Mouse (Mus musculus) cerebellum, postnatal 10 days (tissue): ENCODE data around the gene Gtf2h4.

ENCODE experiments used
- DNase-seq, 2 experiments: peaks; one replicate each; pipeline ENCODE4 v3.0.0; 2021; ENCODE audit warnings: mixed read lengths in 2 of 2

Gene Gtf2h4

DNA sequence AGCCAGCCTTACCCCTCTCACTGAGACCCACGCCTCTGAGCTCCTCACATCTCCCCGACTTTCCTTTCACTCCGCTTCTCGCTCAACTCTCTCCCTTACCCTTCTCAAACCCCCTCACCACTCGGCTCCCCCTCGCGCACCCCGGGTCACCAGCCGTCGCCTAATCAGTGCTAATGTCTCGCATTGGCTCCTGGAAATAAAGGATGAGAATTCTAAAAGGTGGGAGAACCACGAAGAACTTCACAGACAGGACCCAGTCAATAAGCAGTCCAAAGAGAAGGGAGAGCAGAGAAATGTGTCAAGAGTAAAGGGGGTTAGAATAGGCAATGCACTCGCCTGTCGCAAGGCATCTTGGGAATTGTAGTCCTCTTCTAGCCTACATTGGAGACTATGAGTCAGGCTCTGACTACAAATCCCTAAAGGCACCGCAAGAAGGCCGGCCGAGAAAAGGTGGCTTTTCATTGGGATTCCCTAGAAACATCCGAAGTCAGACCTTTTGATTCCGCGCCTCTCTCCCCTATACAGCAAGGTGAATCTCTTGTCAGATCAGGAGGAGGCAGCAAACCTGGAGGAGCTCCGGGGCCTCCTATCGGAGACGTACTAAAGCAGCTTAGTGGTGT is at the start of gene Gtf2h4:
TSS of gene Gtf2h4 (minus strand) at position 324 of the 620 bp plus-strand sequence.
- DNase-seq = peak; percentile 95 to 96

DNA sequence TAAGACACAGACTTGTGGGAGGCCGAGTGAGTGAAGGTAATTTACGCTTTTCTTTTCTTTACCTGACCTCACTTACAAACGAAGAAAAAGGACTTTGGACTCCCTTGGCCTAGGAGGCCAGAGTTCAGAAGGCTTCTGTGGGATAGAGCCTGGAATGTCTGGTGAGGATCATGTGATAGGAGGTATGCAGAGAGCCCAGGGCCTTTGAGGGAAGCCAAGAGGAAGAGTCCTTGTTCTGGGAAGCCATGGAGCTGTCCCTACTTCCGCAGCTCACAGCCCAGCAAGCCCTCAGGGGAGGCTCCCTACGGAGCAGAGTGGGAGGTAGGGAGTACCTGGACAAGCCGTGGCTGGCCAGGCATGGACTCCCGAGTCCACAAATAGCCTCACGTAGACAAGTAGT is 48.1 kb upstream of the Gtf2h4 start:
- no peak for DNase-seq

DNA sequence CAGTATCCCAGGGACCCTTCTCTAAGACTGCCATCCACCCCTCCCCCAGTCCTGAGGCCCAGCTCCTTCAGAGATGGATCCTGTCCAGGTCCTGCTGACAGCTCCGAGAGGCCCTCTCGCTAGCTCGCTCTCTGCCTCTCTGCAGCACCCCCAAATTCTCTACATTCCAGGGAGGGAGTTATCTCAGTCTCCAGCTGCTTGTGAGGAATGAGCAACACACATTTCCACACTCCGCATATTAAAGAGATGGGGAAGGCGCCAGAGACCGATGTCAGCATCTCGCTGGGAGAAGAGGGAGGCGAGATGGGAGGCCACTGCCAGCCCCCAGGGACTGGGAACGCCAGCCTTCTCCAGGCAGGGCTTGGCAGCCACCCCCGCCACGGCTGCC is 46.8 kb upstream of the Gtf2h4 start:
- DNase-seq = peak; percentile 50 to 51

DNA sequence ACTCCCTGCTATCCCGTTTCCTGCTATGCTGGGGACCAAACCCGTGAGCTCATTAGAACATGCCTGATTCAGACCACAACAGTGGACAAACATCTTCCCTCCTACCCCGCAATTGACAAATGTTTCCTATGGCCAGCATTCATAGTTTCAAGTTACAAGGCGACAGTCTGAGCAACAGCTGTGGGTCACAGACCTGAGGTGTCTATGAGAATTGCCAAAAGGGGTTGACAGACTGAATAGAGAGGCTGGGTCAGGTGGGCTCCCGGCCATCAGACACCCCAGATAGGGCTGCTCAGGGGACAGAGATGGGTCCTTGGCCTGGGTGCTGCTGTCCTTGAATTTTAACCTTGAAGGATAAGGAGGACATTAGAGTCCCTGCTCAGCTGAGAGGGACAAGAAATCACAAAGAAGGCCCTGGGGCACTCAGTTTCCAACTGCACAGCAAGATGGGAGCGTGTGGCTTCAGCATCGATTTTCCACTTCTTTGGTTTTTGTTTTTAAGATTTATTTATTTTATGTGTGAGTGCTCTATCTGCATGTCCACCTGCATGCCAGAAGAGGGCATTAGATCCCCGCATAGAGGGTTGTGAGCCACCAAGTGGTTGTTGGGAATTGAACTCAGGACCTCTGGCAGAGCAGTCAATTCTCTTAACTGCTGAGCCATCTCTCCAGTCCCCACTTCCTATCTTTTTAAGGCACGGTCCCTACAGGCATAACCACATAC is 46.2 kb upstream of the Gtf2h4 start:
- no peak for DNase-seq

DNA sequence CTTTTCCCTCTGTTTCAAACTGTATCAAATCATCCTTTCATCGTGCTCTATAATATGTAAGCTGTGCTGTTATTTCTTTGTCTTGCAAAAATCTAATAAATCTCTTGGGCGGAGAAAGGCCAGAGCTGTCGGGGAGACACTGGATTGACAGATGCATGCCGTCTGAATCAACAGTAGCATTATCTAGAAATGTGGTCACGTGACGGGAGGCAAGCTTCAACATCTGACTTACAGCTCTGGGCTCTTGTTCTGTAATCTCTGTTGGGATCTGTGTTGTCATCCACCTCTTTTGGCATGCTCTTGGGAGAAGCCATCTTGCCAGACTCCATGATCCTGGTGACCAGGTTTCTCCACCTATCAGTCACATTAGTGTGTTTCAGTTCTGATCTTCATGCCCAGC is 43.5 kb upstream of the Gtf2h4 start:
- DNase-seq = no peak

DNA sequence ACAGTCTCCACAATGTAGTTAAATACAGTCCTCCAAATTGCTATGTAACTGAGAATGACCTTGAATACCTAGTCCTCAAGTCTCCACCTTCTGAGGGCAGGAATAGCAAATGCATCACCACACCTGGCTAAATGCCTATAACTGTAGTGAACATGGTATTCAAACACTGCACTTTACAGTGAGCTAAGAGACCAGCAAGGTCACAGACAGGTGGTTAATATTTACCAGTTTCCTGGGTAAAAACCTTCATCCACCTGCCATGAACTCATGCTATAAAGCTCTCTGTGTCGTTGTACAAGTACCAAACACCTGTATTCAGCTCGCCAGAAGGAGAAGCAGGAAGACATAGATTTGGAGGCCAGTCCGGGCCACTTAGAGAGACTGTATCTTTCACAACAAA is 42.6 kb upstream of the Gtf2h4 start:
- DNase-seq = no peak

DNA sequence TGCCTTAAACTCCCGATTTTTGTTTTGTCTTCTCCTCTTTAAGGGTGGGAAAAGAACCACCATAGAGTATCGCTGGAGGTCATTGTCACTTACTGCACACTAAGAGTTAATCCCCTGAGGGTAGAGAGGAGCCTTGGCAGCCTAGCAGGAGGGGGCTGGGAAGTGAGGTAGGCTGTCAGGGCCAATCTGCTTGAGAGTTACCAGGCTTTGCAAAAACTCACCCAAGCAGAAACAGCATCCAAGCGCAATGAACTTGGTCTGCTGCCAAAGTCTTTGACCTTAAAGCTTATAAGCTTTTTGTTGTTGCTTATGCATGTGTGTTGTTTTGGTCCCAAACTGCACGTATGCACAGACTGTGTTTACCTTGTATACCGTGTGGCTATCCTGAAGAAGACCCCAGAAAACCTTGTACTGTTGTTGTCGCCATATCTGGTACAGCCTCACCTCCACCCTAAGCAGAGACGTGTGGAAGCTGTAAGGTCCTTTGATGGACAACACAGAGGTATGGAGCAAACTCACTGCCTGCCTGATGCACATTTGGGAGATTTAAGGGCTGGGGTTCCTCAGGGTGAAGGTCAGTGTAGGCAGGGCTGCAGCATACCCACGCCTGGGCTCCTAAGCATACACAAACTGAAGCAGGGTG is 37.3 kb upstream of the Gtf2h4 start:
- peak; percentile 86 to 88 for DNase-seq

DNA sequence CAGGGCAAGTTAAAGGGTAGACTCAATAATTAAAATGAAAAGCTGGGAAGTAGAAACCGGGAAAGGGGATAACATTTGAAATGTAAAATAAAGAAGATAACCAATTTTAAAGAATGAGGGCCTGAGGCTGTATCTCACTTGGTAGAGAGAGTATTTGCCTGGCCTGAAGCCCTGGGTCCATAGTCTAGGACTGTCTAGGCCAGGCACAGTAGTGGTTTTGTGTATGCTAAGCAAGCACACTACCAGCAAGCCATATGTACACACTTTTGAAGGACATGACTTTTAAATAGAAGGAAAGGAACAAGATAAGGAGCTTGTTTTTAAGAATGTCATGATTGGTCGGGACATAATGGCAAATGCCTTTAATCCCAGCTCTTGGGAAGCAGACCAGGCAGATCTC is 35.1 kb upstream of the Gtf2h4 start:
- DNase-seq = no peak

DNA sequence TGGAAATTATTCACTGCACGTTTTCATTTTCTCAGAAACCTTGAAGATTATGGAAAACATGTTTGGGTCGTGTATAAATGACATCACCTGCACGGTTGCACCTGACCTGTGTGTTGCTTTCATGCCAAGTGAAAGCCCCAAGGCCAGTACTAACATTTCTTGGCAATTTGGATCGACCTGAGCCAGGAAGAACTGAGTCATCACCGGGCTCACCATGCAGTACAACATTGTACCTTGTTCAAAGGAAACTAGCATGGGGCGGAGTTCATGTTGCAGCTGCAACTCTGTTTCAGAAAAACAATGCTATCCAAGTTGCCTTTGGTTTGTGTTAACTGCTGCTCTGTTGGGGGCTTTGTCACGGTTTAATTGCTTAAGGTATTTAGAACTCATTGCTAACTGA is 34.4 kb upstream of the Gtf2h4 start:
- DNase-seq = no peak

DNA sequence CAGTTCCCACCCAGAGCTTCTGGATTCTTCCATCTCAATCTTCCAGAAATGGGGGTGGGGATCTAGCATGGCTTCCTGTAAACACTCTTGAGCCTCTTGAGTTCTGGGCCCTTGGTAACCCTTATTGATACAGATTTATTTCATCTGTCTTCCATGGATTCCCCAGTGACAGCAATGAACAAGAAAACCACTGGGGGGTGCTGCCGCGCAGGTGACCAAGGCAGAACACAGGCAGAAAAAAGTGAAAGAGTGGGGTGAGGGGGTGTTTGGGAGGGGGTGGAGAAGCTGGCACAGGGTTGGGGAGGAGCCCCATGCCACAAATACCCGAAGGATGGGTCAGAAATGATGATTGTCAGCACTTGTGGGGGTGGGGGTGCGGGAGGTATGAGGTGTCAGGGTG is 32.3 kb upstream of the Gtf2h4 start:
- peak; percentile 82 to 88 for DNase-seq

DNA sequence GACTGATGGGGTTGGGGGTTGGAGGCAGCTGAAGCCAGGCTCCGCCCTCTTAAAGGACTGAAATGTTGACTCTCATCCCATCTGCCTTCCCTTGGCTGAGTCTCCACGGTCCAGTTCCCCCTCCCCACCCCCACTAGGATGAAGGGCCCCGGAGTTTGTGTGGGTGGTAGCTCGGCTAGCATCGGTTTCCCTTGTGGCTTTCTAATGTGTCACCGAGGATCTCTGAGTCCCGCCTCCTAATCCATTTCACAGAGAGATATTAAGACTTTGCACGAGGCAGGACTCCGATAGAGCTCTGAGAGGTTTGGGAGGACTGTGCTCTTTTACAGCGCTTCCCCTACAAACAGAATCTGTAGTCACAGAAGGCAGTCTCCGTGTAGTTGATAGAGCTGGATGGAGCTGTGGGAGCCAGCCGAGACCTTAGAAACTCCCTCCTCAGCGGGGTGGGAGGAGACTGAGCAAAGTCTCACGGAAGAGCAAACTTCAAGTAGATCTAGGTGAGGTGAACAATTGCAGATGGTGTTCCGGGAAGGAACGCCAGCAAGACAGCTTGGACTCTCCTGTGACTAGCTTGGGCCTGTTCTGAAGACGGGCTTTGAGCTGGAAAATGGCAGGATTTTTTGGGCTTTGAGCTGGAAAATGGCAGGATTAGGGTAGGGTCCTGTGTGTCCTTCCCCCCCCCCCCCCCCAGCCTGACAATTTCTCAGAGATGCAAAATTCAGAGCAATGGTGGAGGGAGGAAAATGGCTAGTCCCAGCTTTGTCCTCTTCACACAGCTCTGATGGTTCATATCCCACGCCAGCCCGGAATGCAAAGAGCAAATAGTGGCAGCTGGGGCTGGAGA is 31.3 kb upstream of the Gtf2h4 start, which contains the start of gene Ddr1:
TSS of gene Ddr1 (minus strand) at position 1 of the 844 bp plus-strand sequence.
- DNase-seq = peak; percentile 89 to 90

DNA sequence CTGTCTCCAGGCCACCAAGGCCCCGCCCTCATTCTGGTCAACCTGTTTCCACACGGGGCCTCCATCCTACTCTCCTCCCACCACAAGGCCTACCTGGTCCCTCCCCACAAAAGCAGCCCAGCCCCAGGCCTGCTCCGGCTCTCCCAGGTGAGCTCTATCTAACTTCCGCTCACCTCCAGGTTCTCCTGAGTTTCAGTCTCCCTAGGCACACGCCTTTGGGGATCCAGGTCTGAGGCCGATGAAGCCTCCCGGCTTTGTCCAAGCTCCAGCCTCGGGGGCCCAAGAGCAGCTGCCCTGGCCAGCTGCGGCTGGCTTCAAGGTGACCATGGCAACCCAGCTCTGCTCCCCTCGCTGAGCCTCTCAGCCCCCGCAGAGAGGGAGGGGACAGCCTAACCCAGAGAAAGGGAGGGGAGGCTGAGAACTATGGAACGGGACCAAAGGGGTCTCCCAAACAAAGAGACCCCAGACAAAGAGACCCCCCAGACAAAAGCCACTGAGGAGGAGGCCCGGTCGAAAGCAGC is 30.3 kb upstream of the Gtf2h4 start:
- DNase-seq = peak; percentile 82 to 91

DNA sequence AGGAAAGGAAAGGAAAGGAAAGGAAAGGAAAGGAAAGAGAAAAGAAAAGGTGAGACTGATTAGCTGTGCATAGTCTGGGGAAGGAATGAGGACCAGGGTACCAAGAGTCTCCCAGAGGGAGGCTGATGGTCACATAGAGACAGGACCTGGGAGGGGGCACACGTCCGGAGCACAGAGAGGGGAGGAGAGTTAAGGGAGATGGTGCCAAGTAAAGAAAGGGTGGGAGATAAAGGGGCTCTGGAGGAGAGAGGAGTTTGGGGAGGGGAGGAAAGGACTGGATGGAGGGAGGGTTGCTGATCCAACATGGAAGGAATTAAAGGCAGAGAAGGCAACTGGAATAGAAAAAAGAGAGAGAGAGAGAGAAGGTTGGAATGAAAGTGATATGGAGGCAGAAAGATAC is 29.5 kb upstream of the Gtf2h4 start:
- no peak for DNase-seq

DNA sequence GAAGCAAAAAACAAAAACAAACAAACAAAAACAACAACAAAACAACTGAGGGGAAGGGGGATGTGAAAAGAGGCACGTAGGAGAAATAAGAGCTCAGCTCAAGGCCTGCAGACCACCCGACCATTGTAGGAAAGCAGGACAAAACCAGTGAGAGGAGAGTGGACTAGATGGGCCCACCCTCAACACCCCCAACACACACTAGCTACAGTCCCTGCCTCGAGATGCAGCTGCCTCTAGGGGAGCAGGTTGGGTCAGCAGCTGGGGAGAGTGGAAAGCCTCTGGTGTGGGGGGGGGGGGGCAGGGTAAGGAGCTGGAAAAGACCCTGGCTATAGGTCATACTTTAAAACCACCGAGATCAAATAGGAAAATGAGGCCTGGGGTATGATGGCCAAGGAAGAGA is 29.1 kb upstream of the Gtf2h4 start:
- DNase-seq = no peak

DNA sequence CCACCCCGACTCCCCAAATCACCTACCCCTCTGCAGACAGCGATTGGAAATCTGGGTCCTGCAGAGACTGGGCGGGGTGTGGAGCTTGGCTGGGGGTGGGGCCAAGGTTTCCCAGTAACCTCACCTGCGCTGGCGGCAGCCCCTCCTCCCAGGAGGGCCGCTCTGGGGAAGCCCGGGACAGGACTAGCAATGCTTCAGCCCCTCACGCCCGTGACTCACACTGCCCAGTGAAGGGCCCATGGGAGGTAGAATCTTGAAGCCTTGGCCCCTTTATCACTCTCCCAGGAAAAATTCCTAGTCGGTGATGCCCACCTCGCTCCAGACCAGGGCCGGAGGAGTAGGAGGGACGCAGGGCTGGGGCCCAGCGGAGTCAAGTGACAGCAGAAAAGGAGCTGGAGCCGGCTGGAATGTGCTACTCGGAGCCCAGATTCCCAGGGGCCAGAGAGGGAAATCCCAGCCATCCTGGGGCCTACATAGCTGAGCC is 28.5 kb upstream of the Gtf2h4 start:
- DNase-seq = peak; percentile 69 to 70

DNA sequence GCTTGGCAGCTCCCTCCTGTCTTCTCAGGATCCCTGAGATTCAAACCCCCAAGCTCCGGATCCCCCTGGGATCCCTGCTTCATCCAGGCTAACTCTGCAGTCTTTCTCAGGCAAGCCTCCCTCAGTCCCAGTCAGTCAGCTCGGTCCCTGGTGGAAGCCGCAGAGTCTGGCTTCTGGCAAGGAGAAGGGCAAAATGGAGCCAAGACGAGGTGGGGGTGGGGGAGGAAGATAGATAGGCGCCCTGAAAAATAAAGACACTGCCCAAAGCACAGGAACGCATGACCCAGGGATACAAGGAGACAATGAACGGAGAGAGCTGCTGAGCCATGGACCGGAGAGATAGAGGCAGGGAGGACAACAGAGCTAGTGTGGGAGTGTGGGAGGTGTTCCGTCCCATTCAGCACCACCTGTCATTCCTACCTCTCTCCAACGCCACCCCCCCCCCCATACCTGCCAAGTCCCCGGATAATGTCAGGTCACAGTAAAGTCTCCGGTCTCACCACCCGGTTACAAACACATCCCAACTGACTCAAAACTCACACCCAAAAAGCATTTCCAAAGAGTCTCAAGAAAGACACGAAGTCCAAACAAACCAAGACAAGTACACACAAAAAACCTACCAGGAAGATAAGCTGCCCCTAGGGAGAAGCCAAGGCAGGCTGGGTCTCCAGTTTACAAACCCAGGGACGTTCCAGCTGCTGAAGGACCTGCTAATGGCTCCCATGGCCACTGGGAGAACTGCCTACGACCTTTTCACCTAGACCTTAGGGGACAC is 27.9 kb upstream of the Gtf2h4 start:
- peak; percentile 76 to 80 for DNase-seq

DNA sequence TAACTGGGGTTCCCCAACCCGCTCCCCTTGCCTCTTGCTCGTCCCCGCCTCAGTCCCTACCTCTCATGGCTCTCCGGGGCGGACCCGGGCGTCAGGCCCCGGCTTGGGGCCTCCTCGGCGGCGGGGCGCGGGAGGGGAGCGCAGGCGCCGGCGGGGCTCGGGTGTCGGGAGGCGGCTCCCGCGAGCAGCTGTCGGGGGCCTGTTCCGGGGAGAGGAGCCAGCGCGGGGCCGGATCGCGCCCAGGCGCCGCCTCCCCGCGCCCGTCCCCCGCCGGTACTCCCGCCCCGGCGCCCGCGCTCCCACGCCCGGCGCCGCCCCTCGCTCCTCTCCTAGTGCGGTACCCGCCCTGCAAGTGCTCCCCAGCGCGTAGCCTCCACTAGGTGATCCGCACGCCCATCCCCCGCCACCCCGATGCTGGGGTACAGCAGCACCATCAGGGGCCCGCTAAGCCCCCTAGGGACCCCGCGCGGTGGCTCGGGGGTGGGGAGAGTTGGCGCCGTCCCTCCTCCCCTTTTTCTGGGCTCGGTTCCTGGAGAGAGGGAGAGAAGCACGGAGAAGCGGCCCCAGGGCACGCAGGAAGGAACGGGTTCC is 26.9 kb upstream of the Gtf2h4 start:
- DNase-seq = peak; percentile 84 to 88

DNA sequence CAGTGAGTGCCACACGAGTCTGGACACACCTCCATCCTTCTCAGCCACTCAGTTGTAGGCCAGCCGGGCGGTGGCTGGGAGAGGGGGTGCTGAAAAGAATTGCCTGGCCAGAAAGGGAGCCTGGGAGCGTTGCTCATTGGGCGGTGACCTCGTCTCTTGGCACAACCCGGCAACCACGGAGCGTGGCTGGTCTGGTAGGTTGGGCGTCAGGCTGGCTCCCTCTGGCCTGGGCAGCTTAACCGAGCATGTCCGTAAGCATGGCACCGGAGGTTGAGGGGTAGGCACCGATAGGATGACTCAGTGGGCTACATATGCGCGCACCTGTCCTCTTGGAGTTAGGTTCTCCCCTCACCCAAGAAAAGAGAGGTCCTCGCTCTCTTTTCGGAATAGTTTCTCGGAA is 26.4 kb upstream of the Gtf2h4 start:
- DNase-seq = peak; percentile 90 to 93

DNA sequence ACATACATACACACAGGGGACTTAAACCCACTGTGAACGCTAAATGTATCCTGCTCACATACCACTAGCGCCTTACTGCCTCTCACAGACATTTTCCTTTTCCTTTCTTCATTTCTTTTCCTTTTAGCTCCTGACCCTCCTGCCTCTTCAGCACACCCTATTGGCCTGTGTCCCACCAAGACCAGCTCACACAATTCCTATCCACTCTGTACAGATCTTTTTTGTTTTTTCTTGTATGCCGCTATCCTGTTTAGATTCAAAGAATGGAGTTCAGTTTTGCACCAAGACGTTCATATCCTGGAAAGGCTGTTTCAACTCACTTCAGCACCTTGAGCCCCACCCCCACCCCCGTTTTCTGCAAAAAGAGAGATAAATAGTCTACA is 25.0 kb upstream of the Gtf2h4 start:
- no peak for DNase-seq

DNA sequence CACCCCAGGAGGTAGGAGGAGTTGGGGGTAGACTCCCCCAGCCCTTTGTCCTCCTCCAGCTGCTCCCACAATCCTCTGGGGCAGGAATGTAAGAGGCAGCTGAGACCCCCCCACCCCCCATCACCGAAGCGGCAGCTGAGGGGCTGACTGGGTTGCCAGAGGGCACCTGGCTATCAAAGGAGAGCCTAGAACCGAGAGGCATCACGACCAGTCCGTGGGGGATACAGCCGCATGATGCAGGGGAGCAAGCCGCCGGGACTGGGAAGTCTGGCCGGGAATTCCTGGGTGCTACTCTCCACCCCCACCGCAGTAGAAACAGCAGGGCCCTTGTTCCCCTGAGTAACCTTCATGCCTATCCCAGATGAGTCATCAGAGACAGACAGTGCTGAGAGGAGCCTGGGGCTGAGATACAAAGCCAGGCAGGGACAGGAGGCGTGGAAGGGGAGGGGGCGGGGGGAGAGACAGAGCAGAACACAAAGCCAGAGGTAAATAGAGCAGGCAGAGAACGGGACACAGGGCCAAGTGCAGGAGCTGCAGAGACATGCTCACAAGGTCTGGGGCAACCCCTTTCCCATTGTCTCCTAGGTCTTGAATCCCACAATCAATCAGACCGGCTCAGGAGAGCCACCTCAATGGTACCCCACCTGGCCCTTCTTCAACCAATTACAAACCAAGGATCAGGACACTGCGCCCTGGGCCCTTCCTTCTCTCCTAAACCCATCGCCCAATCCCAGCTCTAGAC is 24.4 kb upstream of the Gtf2h4 start:
- peak; percentile 84 to 85 for DNase-seq

DNA sequence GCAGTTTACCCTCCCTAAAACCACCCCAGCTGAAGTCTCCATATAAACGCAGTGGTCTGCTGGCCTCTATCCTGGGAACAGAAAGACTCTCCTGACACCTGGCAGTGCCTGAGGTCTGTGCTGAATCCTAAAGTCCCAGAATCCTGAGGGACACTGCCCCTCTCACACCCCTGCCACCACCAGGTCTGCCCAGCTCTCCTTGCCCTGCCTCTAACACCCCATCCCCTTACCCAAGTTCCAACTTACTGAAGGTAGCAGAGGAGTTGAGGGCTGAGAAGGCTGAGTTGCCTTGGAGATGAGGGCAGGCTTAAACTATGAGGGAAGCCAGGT is 23.9 kb upstream of the Gtf2h4 start:
- DNase-seq = no peak
